15 mouse cellular contexts compared by ENCODE assay signal in genomic region chr9:106643787-106644186, GRCm38 (mm10). TPM values are rescaled to one million over a fixed set of nuclear protein-coding genes. Genes with fewer than 3 reads are reported as not detected.
DNase-seq lines count a peak whose midpoint lies in the region; ATAC-seq and TF ChIP-seq lines count a peak whose summit lies in the region.
"Had no signal": no experiment of that assay in that cellular context is flagged by ENCODE, and none has a peak within 500 bp of the region (broad histone marks: within the 10 kb centered on the region; RNA-seq: fewer than 3 reads in every experiment).

No protein-coding gene starts in this region.

- H3K9me3 ChIP-seq in hindbrain, postnatal 0 days (ENCODE audit: low read length), result no peaks in the 10 kb centered on the region
- no peaks in the 10 kb centered on the region for H3K9me3 ChIP-seq in hindbrain, embryonic 14.5 days (ENCODE audit: control insufficient read depth, low read length)
- H3K9me3 ChIP-seq in midbrain, postnatal 0 days (ENCODE audit: low read length), result no peaks in the 10 kb centered on the region
- no peaks in the 10 kb centered on the region for H3K9me3 ChIP-seq in midbrain, embryonic 16.5 days (replicated peaks; ENCODE audit: control insufficient read depth, low read length, poor library complexity, severe bottlenecking)
- H3K9me3 ChIP-seq: hindbrain, embryonic 12.5 days; midbrain, embryonic 10.5 days had no signal

- no peak for DNase-seq in hindbrain, postnatal 0 days (ENCODE audit: low spot score)
- DNase-seq in hindbrain, embryonic 14.5 days (ENCODE audit: low spot score), result no peak
- DNase-seq in midbrain, postnatal 0 days (ENCODE audit: low spot score), result no peak
- DNase-seq in ZHBTc4 (ENCODE audit: low read depth, low spot score), result peak; percentile 92
- no peak for DNase-seq in ovary, postnatal 14 days (ENCODE audit: low spot score)
- DNase-seq in kidney, postnatal 25 days, result no peak

- H3K4me1 ChIP-seq in hindbrain, postnatal 0 days (ENCODE audit: insufficient read depth, low read length), result no peaks in the 10 kb centered on the region
- H3K4me1 ChIP-seq in hindbrain, embryonic 14.5 days (replicated peaks; ENCODE audit: control insufficient read depth, insufficient read depth, low read length), result no peaks in the 10 kb centered on the region
- H3K4me1 ChIP-seq in midbrain, postnatal 0 days (ENCODE audit: insufficient read depth, low read length), result no peaks in the 10 kb centered on the region
- no peaks in the 10 kb centered on the region for H3K4me1 ChIP-seq in midbrain, embryonic 16.5 days (ENCODE audit: control insufficient read depth, insufficient read depth, low read length)
- H3K4me1 ChIP-seq in small intestine, adult 2 months (ENCODE audit: control insufficient read depth, insufficient read depth, insufficient read length, low read length), result peaks cover 2% of the 10 kb centered on the region; the same call in 1 of the 2 replicates
- H3K4me1 ChIP-seq: hindbrain, embryonic 12.5 days had no signal

- ATAC-seq in hindbrain, postnatal 0 days, result no peak
- ATAC-seq in hindbrain, embryonic 14.5 days (ENCODE audit: low FRiP score), result no peak
- no peak for ATAC-seq in midbrain, postnatal 0 days (ENCODE audit: low FRiP score)
- no peak for ATAC-seq in midbrain, embryonic 16.5 days

- H3K9ac ChIP-seq in hindbrain, postnatal 0 days (replicated peaks; ENCODE audit: low read length), result no peak overlapping the region
- H3K9ac ChIP-seq in hindbrain, embryonic 14.5 days, result no peak overlapping the region
- H3K9ac ChIP-seq in midbrain, postnatal 0 days (replicated peaks; ENCODE audit: low read length, poor library complexity, severe bottlenecking), result no peak overlapping the region
- H3K9ac ChIP-seq in midbrain, embryonic 16.5 days (ENCODE audit: low read depth, low read length), result no peak overlapping the region
- H3K9ac ChIP-seq: hindbrain, embryonic 12.5 days had no signal

- H3K4me3 ChIP-seq in hindbrain, postnatal 0 days (ENCODE audit: low read length), result no peak overlapping the region
- H3K4me3 ChIP-seq in hindbrain, embryonic 14.5 days (replicated peaks; ENCODE audit: low read length), result no peak overlapping the region
- H3K4me3 ChIP-seq in midbrain, postnatal 0 days (ENCODE audit: low read depth, low read length), result no peak overlapping the region
- H3K4me3 ChIP-seq in midbrain, embryonic 16.5 days (ENCODE audit: low read depth, low read length), result no peak overlapping the region
- H3K4me3 ChIP-seq in small intestine, adult 2 months (ENCODE audit: low read depth, low read length), result no peak overlapping the region
- H3K4me3 ChIP-seq: hindbrain, embryonic 12.5 days; midbrain, embryonic 10.5 days had no signal

- no peak overlapping the region for H3K4me2 ChIP-seq in hindbrain, postnatal 0 days (ENCODE audit: low read depth, low read length)
- H3K4me2 ChIP-seq in hindbrain, embryonic 14.5 days (replicated peaks), result no peak overlapping the region
- no peak overlapping the region for H3K4me2 ChIP-seq in midbrain, postnatal 0 days (ENCODE audit: low read depth, low read length, poor library complexity, severe bottlenecking)
- H3K4me2 ChIP-seq in midbrain, embryonic 16.5 days (ENCODE audit: low read length), result no peak overlapping the region
- H3K4me2 ChIP-seq: hindbrain, embryonic 12.5 days had no signal

- no peak overlapping the region for H3K27ac ChIP-seq in hindbrain, postnatal 0 days
- H3K27ac ChIP-seq in hindbrain, embryonic 14.5 days, result no peak overlapping the region
- H3K27ac ChIP-seq in midbrain, postnatal 0 days (ENCODE audit: low read depth, low read length), result no peak overlapping the region
- no peak overlapping the region for H3K27ac ChIP-seq in midbrain, embryonic 16.5 days (ENCODE audit: low read length)
- H3K27ac ChIP-seq in small intestine, adult 2 months (ENCODE audit: insufficient read depth, low read depth, low read length), result no peak overlapping the region
- H3K27ac ChIP-seq: hindbrain, embryonic 12.5 days; midbrain, embryonic 10.5 days had no signal

- H3K36me3 ChIP-seq in hindbrain, postnatal 0 days (ENCODE audit: insufficient read depth, low read length), result no peaks in the 10 kb centered on the region
- no peaks in the 10 kb centered on the region for H3K36me3 ChIP-seq in hindbrain, embryonic 14.5 days (replicated peaks; ENCODE audit: control insufficient read depth, insufficient read depth)
- peaks cover 14% of the 10 kb centered on the region for H3K36me3 ChIP-seq in midbrain, postnatal 0 days (ENCODE audit: insufficient read depth, low read length)
- peaks cover 6% of the 10 kb centered on the region for H3K36me3 ChIP-seq in midbrain, embryonic 16.5 days (ENCODE audit: control insufficient read depth, insufficient read depth, low read length)
- no peaks in the 10 kb centered on the region for H3K36me3 ChIP-seq in small intestine, adult 2 months (ENCODE audit: control insufficient read depth, insufficient read depth, low read length)
- H3K36me3 ChIP-seq: hindbrain, embryonic 12.5 days had no signal

- WGBS in hindbrain, postnatal 0 days, result 76% methylated on average over 6 of the region's 6 CpGs
- 77% methylated on average over 6 of the region's 6 CpGs for WGBS in hindbrain, embryonic 14.5 days
- 71% methylated on average over 6 of the region's 6 CpGs for WGBS in midbrain, postnatal 0 days
- 76% methylated on average over 6 of the region's 6 CpGs for WGBS in midbrain, embryonic 16.5 days
- WGBS in small intestine, adult 2 months, result 66% methylated on average over 6 of the region's 6 CpGs

- no peaks in the 10 kb centered on the region for H3K27me3 ChIP-seq in hindbrain, postnatal 0 days (ENCODE audit: insufficient read depth, low read length)
- H3K27me3 ChIP-seq in hindbrain, embryonic 14.5 days (ENCODE audit: control insufficient read depth, insufficient read depth, low read length), result no peaks in the 10 kb centered on the region
- H3K27me3 ChIP-seq in midbrain, postnatal 0 days (ENCODE audit: insufficient read depth, low read length), result no peaks in the 10 kb centered on the region
- H3K27me3 ChIP-seq in midbrain, embryonic 16.5 days (ENCODE audit: control insufficient read depth, insufficient read depth, low read depth, low read length), result no peaks in the 10 kb centered on the region
- no peaks in the 10 kb centered on the region for H3K27me3 ChIP-seq in small intestine, adult 2 months (ENCODE audit: control insufficient read depth, insufficient read depth, low read length)
- H3K27me3 ChIP-seq: hindbrain, embryonic 12.5 days had no signal

- TF ChIP-seq POLR2A in small intestine, adult 2 months (IDR thresholded peaks at IDR 0.05; ENCODE audit: low read depth, low read length), result no peak

- peak; percentile 41 for TF ChIP-seq CTCF in hindbrain, postnatal 0 days (IDR thresholded peaks at IDR 0.05; ENCODE audit: low read depth)
- TF ChIP-seq CTCF in midbrain, postnatal 0 days (IDR thresholded peaks at IDR 0.05), result peak; percentile 48
- TF ChIP-seq CTCF in small intestine, adult 2 months (IDR thresholded peaks at IDR 0.05; ENCODE audit: extremely low read depth, insufficient read length, insufficient replicate concordance, low read depth, low read length), result 0 out of 2 replicates have a peak, but pooled peaks have one; percentile 8

RNA-seq across cellular contexts. Expression of gene Grm2, which starts 12.1 kb away (rescaled TPM):
- 12.2 and 14.3 TPM in 2 replicates for total RNA-seq in hindbrain, postnatal 0 days (2014; rRNA removed)
- polyA plus RNA-seq in hindbrain, postnatal 0 days (2015; fragmentation: Nextera tagmentation; extraction: Ambion mirVana), result 9.8 and 12.0 TPM in 2 replicates
- polyA plus RNA-seq in hindbrain, embryonic 14.5 days (2014; fragmentation: Nextera tagmentation; extraction: Ambion mirVana), result 8.3 and 9.0 TPM in 2 replicates
- 22.1 and 23.0 TPM in 2 replicates for total RNA-seq in midbrain, postnatal 0 days (2014; rRNA removed)
- polyA plus RNA-seq in midbrain, postnatal 0 days (2015; fragmentation: Nextera tagmentation; extraction: Ambion mirVana), result 24.2 and 24.7 TPM in 2 replicates
- 24.3 and 24.6 TPM in 2 replicates for polyA plus RNA-seq in midbrain, embryonic 16.5 days (2015; fragmentation: Nextera tagmentation; extraction: Ambion mirVana)
- polyA plus RNA-seq in small intestine, adult 2 months (2012; rRNA removed), result 0.14 TPM in 1 of 2 replicates, not detected in the other
- total RNA-seq: adrenal gland, postnatal 25 days; neutrophil, adult 5-6 weeks had no signal

RNA-seq across cellular contexts. Expression of gene Iqcf6, which starts 17.4 kb away (rescaled TPM):
- total RNA-seq in hindbrain, postnatal 0 days (2014; rRNA removed), result not detected in 2 replicates
- polyA plus RNA-seq in hindbrain, postnatal 0 days (2015; fragmentation: Nextera tagmentation; extraction: Ambion mirVana), result not detected in 2 replicates
- polyA plus RNA-seq in hindbrain, embryonic 14.5 days (2014; fragmentation: Nextera tagmentation; extraction: Ambion mirVana), result not detected in 2 replicates
- total RNA-seq in midbrain, postnatal 0 days (2014; rRNA removed), result not detected in 2 replicates
- polyA plus RNA-seq in midbrain, postnatal 0 days (2015; fragmentation: Nextera tagmentation; extraction: Ambion mirVana), result not detected in 2 replicates
- not detected in 2 replicates for polyA plus RNA-seq in midbrain, embryonic 16.5 days (2015; fragmentation: Nextera tagmentation; extraction: Ambion mirVana)
- polyA plus RNA-seq in small intestine, adult 2 months (2012; rRNA removed), result not detected in 2 replicates
- total RNA-seq: adrenal gland, postnatal 25 days; left cerebral cortex, postnatal 36 days; neutrophil, adult 5-6 weeks had no signal
- polyA plus RNA-seq: forebrain, embryonic 14.5 days; hindbrain, embryonic 12.5 days; large intestine, adult 2 months; midbrain, embryonic 10.5 days had no signal

RNA-seq across cellular contexts. Expression of gene Tex264, which starts 41.9 kb away (rescaled TPM):
- 91.4 and 107 TPM in 2 replicates for total RNA-seq in hindbrain, postnatal 0 days (2014; rRNA removed)
- 86.7 and 91.7 TPM in 2 replicates for polyA plus RNA-seq in hindbrain, postnatal 0 days (2015; fragmentation: Nextera tagmentation; extraction: Ambion mirVana)
- 65.7 and 77.9 TPM in 2 replicates for polyA plus RNA-seq in hindbrain, embryonic 14.5 days (2014; fragmentation: Nextera tagmentation; extraction: Ambion mirVana)
- total RNA-seq in midbrain, postnatal 0 days (2014; rRNA removed), result 74.9 and 82.7 TPM in 2 replicates
- polyA plus RNA-seq in midbrain, postnatal 0 days (2015; fragmentation: Nextera tagmentation; extraction: Ambion mirVana), result 87.4 and 101 TPM in 2 replicates
- polyA plus RNA-seq in midbrain, embryonic 16.5 days (2015; fragmentation: Nextera tagmentation; extraction: Ambion mirVana), result 67.0 and 75.7 TPM in 2 replicates
- 50.1 and 77.9 TPM in 2 replicates for polyA plus RNA-seq in small intestine, adult 2 months (2012; rRNA removed)
